Mouse (Mus musculus): ENCODE results near the gene Tsga10.
A peak's percentile ranks its signal among the peaks of the same experiment; 100 is the strongest.

The Tsga10 gene

GRCm38 (mm10) chr1:37866286-37866685 lies at the start of gene Tsga10:
TSS of gene Tsga10 (minus strand) at chr1:37866429.
- DNase-seq (ENCODE audit: low spot score in 2 of 2): no peak

- no peak for DNase-seq (ENCODE audit: low spot score in 2 of 2)
Measured at GRCm38 (mm10) chr1:37912751-37913150, 46.5 kb upstream of the Tsga10 start.

- DNase-seq (ENCODE audit: low spot score in 2 of 2): no peak
Measured at GRCm38 (mm10) chr1:37903178-37903577, 36.9 kb upstream of the Tsga10 start.

- no peak for DNase-seq (ENCODE audit: low spot score in 2 of 2)
Measured at GRCm38 (mm10) chr1:37900288-37900687, 34.1 kb upstream of the Tsga10 start.

- no peak for DNase-seq (ENCODE audit: low spot score in 2 of 2)
Measured at GRCm38 (mm10) chr1:37899816-37900215, 33.6 kb upstream of the Tsga10 start.

- DNase-seq (ENCODE audit: low spot score in 2 of 2): no peak
Measured at GRCm38 (mm10) chr1:37894606-37895005, 28.4 kb upstream of the Tsga10 start.

- DNase-seq (ENCODE audit: low spot score in 2 of 2): no peak
Measured at GRCm38 (mm10) chr1:37891400-37891799, 25.2 kb upstream of the Tsga10 start.

- peak; percentile 79 to 84 for DNase-seq (ENCODE audit: low spot score in 2 of 2)
Measured at GRCm38 (mm10) chr1:37890025-37890652, 23.9 kb upstream of the Tsga10 start, which contains the start of the genes Mitd1 and Mrpl30. TSS of gene Mitd1 (minus strand) at chr1:37890411. TSS of gene Mrpl30 (plus strand) at chr1:37890477.

- DNase-seq (ENCODE audit: low spot score in 2 of 2): no peak
Measured at GRCm38 (mm10) chr1:37889206-37889605, 23.0 kb upstream of the Tsga10 start.

- peak in 1 of 2 experiments; percentile 49 for DNase-seq (ENCODE audit: low spot score in 2 of 2)
Measured at GRCm38 (mm10) chr1:37884451-37884850, 18.2 kb upstream of the Tsga10 start.

- no peak for DNase-seq (ENCODE audit: low spot score in 2 of 2)
Measured at GRCm38 (mm10) chr1:37883411-37883810, 17.2 kb upstream of the Tsga10 start.

GRCm38 (mm10) chr1:37877736-37878460 lies 11.7 kb upstream of the Tsga10 start:
- DNase-seq (ENCODE audit: low spot score in 2 of 2): no peak

GRCm38 (mm10) chr1:37873157-37873556 lies 6.9 kb upstream of the Tsga10 start:
- DNase-seq (ENCODE audit: low spot score in 2 of 2): no peak

- peak; percentile 76 to 82 for DNase-seq (ENCODE audit: low spot score in 2 of 2)
Measured at GRCm38 (mm10) chr1:37872131-37873067, 6.2 kb upstream of the Tsga10 start.

- no peak for DNase-seq (ENCODE audit: low spot score in 2 of 2)
Measured at GRCm38 (mm10) chr1:37871704-37872103, 5.5 kb upstream of the Tsga10 start, which contains the start of gene Lipt1. TSS of gene Lipt1 (plus strand) at chr1:37871738.

GRCm38 (mm10) chr1:37869362-37869761 lies 3.1 kb upstream of the Tsga10 start:
- no peak for DNase-seq (ENCODE audit: low spot score in 2 of 2)

GRCm38 (mm10) chr1:37868640-37869039 lies 2.4 kb upstream of the Tsga10 start:
- no peak for DNase-seq (ENCODE audit: low spot score in 2 of 2)

- no peak for DNase-seq (ENCODE audit: low spot score in 2 of 2)
Measured at GRCm38 (mm10) chr1:37867684-37868322, 1.6 kb upstream of the Tsga10 start.

GRCm38 (mm10) chr1:37867056-37867455 lies 827 bp upstream of the Tsga10 start:
- peak in 1 of 2 experiments; percentile 37 for DNase-seq (ENCODE audit: low spot score in 2 of 2)

GRCm38 (mm10) chr1:37865401-37866215 lies 621 bp downstream of the Tsga10 start:
- DNase-seq (ENCODE audit: low spot score in 2 of 2): no peak
